14 mouse cellular contexts compared by ENCODE assay signal in the genomic region with DNA sequence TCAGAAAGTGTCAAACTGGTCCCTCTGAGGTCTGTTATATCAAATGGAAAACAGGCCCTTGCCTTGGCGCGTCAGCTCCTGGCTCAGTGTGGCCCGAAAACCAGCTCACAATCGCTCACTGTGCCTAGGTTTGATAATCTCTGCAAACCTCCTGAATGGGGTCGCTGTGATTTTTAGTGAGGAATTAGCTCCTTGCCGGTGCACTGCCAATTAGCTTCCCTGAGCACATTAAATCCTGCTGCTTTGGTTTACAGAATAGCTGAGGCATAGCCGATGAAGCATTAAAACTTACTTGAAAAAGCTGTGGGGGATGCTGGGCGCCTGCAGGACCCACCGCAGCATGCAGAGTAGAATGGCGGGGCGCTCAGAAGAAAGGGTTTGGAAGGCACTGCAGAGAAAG. TPM values are rescaled to one million over a fixed set of nuclear protein-coding genes. Genes with fewer than 3 reads are reported as not detected.
DNase-seq lines count a peak whose midpoint lies in the region; ATAC-seq and TF ChIP-seq lines count a peak whose summit lies in the region.
"Had no signal": no experiment of that assay in that cellular context is flagged by ENCODE, and none has a peak within 500 bp of the region (broad histone marks: within the 10 kb centered on the region; RNA-seq: fewer than 3 reads in every experiment).

No protein-coding gene starts in this region.

- in situ Hi-C loops in ES-E14 (cut with MboI; ENCODE audit: low sequenced_read_pairs in 2 of 2, unreplicated experiment in 2 of 2), result no loop called here

- H3K27me3 ChIP-seq in heart, embryonic 11.5 days (ENCODE audit: control insufficient read depth, insufficient read depth, low read length), result no peaks in the 10 kb centered on the region
- H3K27me3 ChIP-seq in forebrain, embryonic 13.5 days, result peaks cover 68% of the 10 kb centered on the region
- peaks cover 4% of the 10 kb centered on the region; the same call in 1 of the 2 replicates for H3K27me3 ChIP-seq in limb, embryonic 14.5 days (ENCODE audit: control insufficient read depth, insufficient read depth, low read length)
- H3K27me3 ChIP-seq: liver, embryonic 15.5 days had no signal

- H3K9me3 ChIP-seq in heart, embryonic 11.5 days (replicated peaks; ENCODE audit: control insufficient read depth, low read length), result no peaks in the 10 kb centered on the region
- H3K9me3 ChIP-seq in ES-E14 (ENCODE audit: control insufficient read depth, insufficient read depth, low read depth, low read length), result no peaks in the 10 kb centered on the region
- no peaks in the 10 kb centered on the region for H3K9me3 ChIP-seq in forebrain, embryonic 13.5 days (replicated peaks)
- H3K9me3 ChIP-seq in limb, embryonic 14.5 days (ENCODE audit: control insufficient read depth, low read length), result no peaks in the 10 kb centered on the region
- H3K9me3 ChIP-seq: liver, embryonic 15.5 days had no signal

- no peak for ATAC-seq in heart, embryonic 11.5 days (replicated peaks; ENCODE audit: insufficient number of reproducible peaks, low FRiP score, low TSS enrichment)
- ATAC-seq in forebrain, embryonic 13.5 days, result peak; percentile 86
- no peak for ATAC-seq in limb, embryonic 14.5 days (ENCODE audit: low FRiP score, low read depth)
- no peak for ATAC-seq in megakaryocyte-erythroid progenitor cell, adult 5-6 weeks (replicated peaks; ENCODE audit: low FRiP score, low TSS enrichment, poor library complexity, severe bottlenecking)

- intact Hi-C loops in heart, postnatal 25 days (cut with DNase I), result no loop called here
- intact Hi-C loops in gastrocnemius, postnatal 14 days (cut with DNase I; ENCODE audit: low total_unique reads), result no loop called here

- DNase-seq in heart, postnatal 25 days (ENCODE audit: low spot score), result no peak
- DNase-seq in ES-E14 (ENCODE audit: low read depth, low spot score), result no peak
- DNase-seq in limb, embryonic 14.5 days (ENCODE audit: low spot score), result no peak
- no peak for DNase-seq in gastrocnemius, postnatal 14 days
- DNase-seq in spleen, postnatal 4 days (ENCODE audit: low spot score in 2 of 2), result no peak
- DNase-seq: cerebellum, adult 8-10 months; gastrocnemius, adult 2 months; kidney, adult 11 months had no signal

- no peaks in the 10 kb centered on the region for H3K36me3 ChIP-seq in heart, embryonic 11.5 days (ENCODE audit: control insufficient read depth, insufficient read depth, low read length)
- H3K36me3 ChIP-seq in ES-E14 (ENCODE audit: control insufficient read depth, insufficient read depth, low read length, poor library complexity, severe bottlenecking), result no peaks in the 10 kb centered on the region
- no peaks in the 10 kb centered on the region for H3K36me3 ChIP-seq in forebrain, embryonic 13.5 days (ENCODE audit: poor library complexity, severe bottlenecking)
- no peaks in the 10 kb centered on the region for H3K36me3 ChIP-seq in limb, embryonic 14.5 days (ENCODE audit: control insufficient read depth, insufficient read depth, low read length)
- H3K36me3 ChIP-seq: liver, embryonic 15.5 days had no signal

- H3K4me1 ChIP-seq in heart, embryonic 11.5 days (ENCODE audit: control insufficient read depth, insufficient read depth, low read length), result no peaks in the 10 kb centered on the region
- no peaks in the 10 kb centered on the region for H3K4me1 ChIP-seq in ES-E14 (ENCODE audit: control insufficient read depth in 2 of 2, insufficient read depth in 2 of 2, low read length in 2 of 2, poor library complexity in 1 of 2)
- peaks cover 37% of the 10 kb centered on the region for H3K4me1 ChIP-seq in forebrain, embryonic 13.5 days
- peaks cover 27% of the 10 kb centered on the region for H3K4me1 ChIP-seq in limb, embryonic 14.5 days (ENCODE audit: control insufficient read depth, insufficient read depth, low read length)
- H3K4me1 ChIP-seq: liver, embryonic 15.5 days had no signal

- no peak overlapping the region for H3K9ac ChIP-seq in heart, embryonic 11.5 days (ENCODE audit: low read depth, low read length)
- H3K9ac ChIP-seq in ES-E14 (ENCODE audit: insufficient read depth, low read depth, low read length, poor library complexity, severe bottlenecking), result no peak overlapping the region
- H3K9ac ChIP-seq in forebrain, embryonic 13.5 days, result no peak overlapping the region
- H3K9ac ChIP-seq in limb, embryonic 14.5 days (ENCODE audit: low read depth, low read length, severe bottlenecking), result no peak overlapping the region
- H3K9ac ChIP-seq: liver, embryonic 15.5 days had no signal

- no peak for TF ChIP-seq POLR2A in limb, embryonic 14.5 days (IDR thresholded peaks at IDR 0.05; ENCODE audit: borderline replicate concordance, extremely low read depth, insufficient read depth, insufficient read length)

- 17% methylated on average over 11 of the region's 11 CpGs for WGBS in heart, embryonic 11.5 days (ENCODE audit: insufficient replicate concordance)
- WGBS in forebrain, embryonic 13.5 days, result under 1% methylated on average over 11 of the region's 11 CpGs
- 13% methylated on average over 11 of the region's 11 CpGs for WGBS in limb, embryonic 14.5 days

- H3K27ac ChIP-seq in heart, embryonic 11.5 days (ENCODE audit: low read depth, low read length), result no peak overlapping the region
- no peak overlapping the region for H3K27ac ChIP-seq in ES-E14 (ENCODE audit: insufficient read depth, low read depth, low read length, poor library complexity, severe bottlenecking)
- H3K27ac ChIP-seq in forebrain, embryonic 13.5 days, result no peak overlapping the region
- 0 out of 2 replicates have a peak overlapping the region, but pooled peaks have one; percentile 30 for H3K27ac ChIP-seq in limb, embryonic 14.5 days (replicated peaks; ENCODE audit: low read depth, low read length)
- H3K27ac ChIP-seq: gastrocnemius, adult 2 months; liver, embryonic 15.5 days; stomach, postnatal 0 days had no signal

- H3K4me3 ChIP-seq in heart, embryonic 11.5 days (ENCODE audit: low read depth, low read length), result no peak overlapping the region
- H3K4me3 ChIP-seq in ES-E14 (ENCODE audit: insufficient read depth in 1 of 2, low read depth in 1 of 2, low read length in 2 of 2, poor library complexity in 1 of 2, severe bottlenecking in 1 of 2), result peak overlapping the region; percentile 17 to 30; a peak in 1 of 4 replicates
- no peak overlapping the region for H3K4me3 ChIP-seq in forebrain, embryonic 13.5 days
- H3K4me3 ChIP-seq in limb, embryonic 14.5 days (replicated peaks; ENCODE audit: low read length), result 0 out of 2 replicates have a peak overlapping the region, but pooled peaks have one; percentile 0
- H3K4me3 ChIP-seq: gastrocnemius, adult 2 months; liver, embryonic 15.5 days; myocyte had no signal

- H3K4me2 ChIP-seq in heart, embryonic 11.5 days, result 0 out of 2 replicates have a peak overlapping the region, but pooled peaks have one; percentile 22
- peak overlapping the region; percentile 43 for H3K4me2 ChIP-seq in forebrain, embryonic 13.5 days
- peak overlapping the region; percentile 4; the same call in 1 of the 2 replicates for H3K4me2 ChIP-seq in limb, embryonic 14.5 days (replicated peaks; ENCODE audit: low read depth, low read length, severe bottlenecking)
- H3K4me2 ChIP-seq: liver, embryonic 15.5 days had no signal

TF ChIP-seq in ES-E14, 5 proteins besides CTCF, POLR2A, EP300 and RAD21:
- no peak for TF ChIP-seq HCFC1 (IDR thresholded peaks at IDR 0.05; ENCODE audit: borderline replicate concordance, insufficient read depth, low read length)
- TF ChIP-seq CHD2 (IDR thresholded peaks at IDR 0.05; ENCODE audit: low read depth, low read length), result no peak
- TF ChIP-seq ZC3H11A (IDR thresholded peaks at IDR 0.05; ENCODE audit: borderline replicate concordance, low read depth, low read length), result no peak
- TF ChIP-seq ZNF384 (IDR thresholded peaks at IDR 0.05; ENCODE audit: low read depth, low read length), result no peak
- no peak for TF ChIP-seq MAFK (IDR thresholded peaks at IDR 0.05; ENCODE audit: insufficient read depth, low read depth, low read length)
TF ChIP-seq in ES-E14: peak in this region for 0.

RNA-seq across cellular contexts. Expression of gene Dbx2, which starts 15.4 kb away (rescaled TPM):
- polyA plus RNA-seq in heart, embryonic 11.5 days (2014; fragmentation: Nextera tagmentation; extraction: Ambion mirVana), result 0.07 TPM in 1 of 2 replicates, not detected in the other
- total RNA-seq in heart, postnatal 25 days (2021), result not detected
- 1.1 and 1.5 TPM in 2 replicates for total RNA-seq in ES-E14 (2012; rRNA removed)
- 0.28 TPM in 1 of 2 replicates, not detected in the other for polyA plus RNA-seq in forebrain, embryonic 13.5 days (2015; fragmentation: Nextera tagmentation; extraction: Ambion mirVana)
- 3.8 and 6.6 TPM in 2 replicates for polyA plus RNA-seq in limb, embryonic 14.5 days (2012; rRNA removed)
- polyA plus RNA-seq in limb, embryonic 14.5 days (2014; fragmentation: Nextera tagmentation; extraction: Ambion mirVana), result 8.6 and 11.6 TPM in 2 replicates
- total RNA-seq in gastrocnemius, postnatal 14 days (2021), result not detected
- total RNA-seq in megakaryocyte-erythroid progenitor cell, adult 5-6 weeks (2014; fragmentation: Nextera tagmentation), result not detected in 2 replicates
- not detected in 2 replicates for total RNA-seq in megakaryocyte-erythroid progenitor cell, adult 5-6 weeks (2017)
- total RNA-seq: gastrocnemius, adult 2 months had no signal
- polyA plus RNA-seq: liver, embryonic 15.5 days; myocyte; stomach, postnatal 0 days had no signal

Comparison
In these comparisons a context has a peak if more than half of its experiments do, and no peak if none do; other contexts are left out.
1. H3K4me3 ChIP-seq: peak in ES-E14 (2 of 2) and limb, embryonic 14.5 days (single experiment); none in heart, embryonic 11.5 days (single experiment) and forebrain, embryonic 13.5 days (single experiment).
2. Peak in every context shown above with its lines, with median percentiles within 50 percentile points of each other: H3K4me2 ChIP-seq.